Mouse (Mus musculus) neural tube, embryonic 13.5 days (tissue): ENCODE data around the gene Dirc2. TPM values are rescaled to one million over a fixed set of nuclear protein-coding genes. Genes with fewer than 3 reads are reported as not detected.
A peak's percentile ranks its signal among the peaks of the same experiment; 100 is the strongest.

Experiments
- ATAC-seq: fragments of 200-750 bp; cut with Nextera tagmentation; 2 replicates; pipeline ENCODE4 v1.8.0; 2017; ENCODE audit warnings: low read depth, mild to moderate bottlenecking, moderate TSS enrichment, moderate library complexity
- H3K27ac ChIP-seq: fragments of 300-500 bp; sonication (generic); replicated peaks from 2 replicates; pipeline ENCODE4 v1.5.1; 2015; ENCODE audit warnings: moderate library complexity, mild to moderate bottlenecking, inconsistent platforms
- H3K27me3 ChIP-seq: fragments of 300-500 bp; sonication (generic); 2 replicates; pipeline ENCODE4 v1.6.1; 2015; ENCODE audit warnings: mild to moderate bottlenecking, inconsistent platforms
- H3K36me3 ChIP-seq: fragments of 300-500 bp; sonication (generic); 2 replicates; pipeline ENCODE4 v1.6.1; 2015; ENCODE audit warnings: mild to moderate bottlenecking, inconsistent platforms
- H3K4me1 ChIP-seq: fragments of 300-500 bp; sonication (generic); replicated peaks from 2 replicates; pipeline ENCODE4 v1.6.1; 2015; ENCODE audit warnings: inconsistent platforms
- H3K4me2 ChIP-seq: fragments of 300-500 bp; sonication (generic); 2 replicates; pipeline ENCODE4 v1.6.1; 2015; ENCODE audit warnings: inconsistent platforms, mild to moderate bottlenecking, moderate library complexity
- H3K4me3 ChIP-seq: fragments of 300-500 bp; sonication (generic); 2 replicates; pipeline ENCODE4 v1.5.1; 2015; ENCODE audit warnings: mild to moderate bottlenecking, inconsistent platforms
- H3K9ac ChIP-seq: fragments of 300-500 bp; sonication (generic); 2 replicates; pipeline ENCODE4 v1.6.1; 2015; ENCODE audit warnings: moderate library complexity, mild to moderate bottlenecking, inconsistent platforms
- H3K9me3 ChIP-seq: fragments of 300-500 bp; sonication (generic); 2 replicates; pipeline ENCODE4 v1.6.1; 2016; ENCODE audit warnings: inconsistent platforms
- WGBS: fragments of 180-500 bp; shearing (Covaris S2); methylation state at CpG from one replicate; pipeline ENCODE4 v1.1.7; 2015; 5-methylcytosine and 5-hydroxymethylcytosine counted together
- polyA plus RNA-seq: library from polyadenylated mRNA; unstranded; fragments of >200 nt; fragmentation: Nextera tagmentation; extraction: Ambion mirVana; gene quantifications from 2 replicates; pipeline ENCODE4 v1.2.1, GENCODE M21; 2015

Gene Dirc2
- polyA plus RNA-seq, 1 experiment from 2014 or later = 33.7 TPM

DNA sequence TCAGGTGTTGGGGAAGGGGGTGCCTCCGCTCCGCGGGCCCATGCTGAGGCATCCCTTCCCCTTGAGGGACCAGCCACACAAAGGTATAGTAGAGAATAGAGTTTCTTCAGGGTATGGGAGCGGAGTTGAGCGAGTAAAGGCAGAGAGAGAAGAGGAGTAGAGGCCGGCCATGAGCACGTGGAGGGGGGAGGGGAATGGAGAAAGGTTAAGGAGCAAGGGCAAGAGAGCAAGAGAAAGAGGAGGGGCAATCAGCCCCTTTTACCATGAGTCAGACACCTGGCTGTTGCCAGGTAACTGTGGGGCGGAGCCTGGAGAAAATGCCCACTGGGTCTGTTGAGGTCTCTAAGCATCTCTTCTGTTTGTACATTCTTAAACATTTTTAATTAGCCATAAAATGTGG lies 2.0 kb upstream of the Dirc2 start:
- 19% methylated on average over 8 of the region's 8 CpGs for WGBS
- Histone ChIP-seq H3K4me3 (peak overlapping the region; percentile 65), H3K4me2 (peak overlapping the region; percentile 91), H3K27ac (no peak overlapping the region), H3K27me3 (no peaks in the 10 kb centered on the region), H3K4me1 (peaks cover 53% of the 10 kb centered on the region), H3K9me3 (no peaks in the 10 kb centered on the region), H3K36me3 (no peaks in the 10 kb centered on the region), H3K9ac (peak overlapping the region; percentile 77)
- ATAC-seq = no peak

DNA sequence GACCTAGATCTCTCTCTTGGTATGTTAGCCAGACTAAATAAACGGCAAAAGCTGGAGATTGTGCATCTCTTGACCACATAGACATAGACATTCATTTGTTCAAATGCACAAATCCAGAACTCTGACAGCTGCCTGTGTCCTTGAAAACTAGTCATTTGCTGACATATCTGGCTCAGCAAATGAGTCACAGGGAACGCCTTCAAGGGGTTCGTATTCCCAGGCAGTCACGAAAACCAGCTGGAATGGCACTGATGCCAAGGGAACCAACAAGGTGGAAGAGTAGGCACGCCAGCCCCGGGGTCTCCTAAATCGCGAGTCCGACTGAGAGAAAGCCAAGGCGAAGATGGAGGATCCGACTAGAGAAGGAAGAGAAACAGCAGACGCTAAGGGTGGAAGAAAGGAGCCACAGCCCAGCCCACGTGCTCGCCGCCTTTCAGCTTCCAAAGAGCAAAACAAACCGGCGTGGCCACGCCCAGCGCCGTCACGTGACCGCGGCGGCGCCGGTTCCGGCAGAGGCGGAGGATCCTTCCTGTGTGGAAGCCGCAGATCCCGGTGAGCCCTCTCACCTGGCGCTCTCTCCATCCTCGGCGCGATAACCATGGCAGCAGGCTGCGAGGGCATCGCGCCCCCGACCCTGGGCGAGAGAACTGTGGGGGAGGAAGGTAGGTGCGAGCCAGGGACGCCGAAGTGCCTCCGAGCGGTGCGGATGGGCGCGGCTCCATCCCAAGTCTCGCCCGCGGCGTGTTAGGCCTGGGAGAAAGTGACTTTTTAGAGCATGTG lies 912 bp upstream of the Dirc2 start, which contains the start of gene Hspbap1:
Gene Hspbap1, plus strand, starts transcription at position 498 of the 780 bp plus-strand sequence.
- peak within 1 kb of the TSS; percentile 91 for H3K4me2 ChIP-seq
- ATAC-seq = peak; percentile 79
- H3K4me1 ChIP-seq = peaks cover 53% of the 10 kb centered on the region
- WGBS = under 1% methylated on average over 51 of the region's 51 CpGs
- H3K9ac ChIP-seq = peak within 1 kb of the TSS; percentile 95
- no peaks in the 10 kb centered on the region for H3K36me3 ChIP-seq
- H3K4me3 ChIP-seq = peak within 1 kb of the TSS; percentile 65
- H3K27me3 ChIP-seq = no peaks in the 10 kb centered on the region
- no peaks in the 10 kb centered on the region for H3K9me3 ChIP-seq
- peak within 1 kb of the TSS; percentile 86 for H3K27ac ChIP-seq

DNA sequence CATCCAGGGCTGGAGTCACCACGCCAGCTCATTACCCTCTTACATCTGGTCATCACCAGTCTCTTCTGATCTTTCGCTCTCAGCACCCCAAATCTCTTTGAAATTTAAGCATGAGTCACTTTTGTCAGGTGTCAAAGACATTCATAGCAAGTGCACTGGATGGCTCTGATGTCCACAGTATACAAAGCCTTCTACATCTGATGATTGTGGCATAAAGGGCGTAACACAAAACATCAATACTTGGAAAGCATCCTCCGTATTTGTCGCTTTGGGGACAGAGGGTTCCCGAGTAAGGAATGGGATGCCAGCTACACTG lies 729 bp downstream of the Dirc2 start:
- peak overlapping the region; percentile 65 for H3K4me3 ChIP-seq
- H3K36me3 ChIP-seq = no peaks in the 10 kb centered on the region
- peak overlapping the region; percentile 95 for H3K9ac ChIP-seq
- peak overlapping the region; percentile 86 for H3K27ac ChIP-seq
- no peaks in the 10 kb centered on the region for H3K27me3 ChIP-seq
- peak overlapping the region; percentile 91 for H3K4me2 ChIP-seq
- peaks cover 53% of the 10 kb centered on the region for H3K4me1 ChIP-seq
- 21% methylated on average over 6 of the region's 6 CpGs for WGBS
- ATAC-seq = no peak
- no peaks in the 10 kb centered on the region for H3K9me3 ChIP-seq

DNA sequence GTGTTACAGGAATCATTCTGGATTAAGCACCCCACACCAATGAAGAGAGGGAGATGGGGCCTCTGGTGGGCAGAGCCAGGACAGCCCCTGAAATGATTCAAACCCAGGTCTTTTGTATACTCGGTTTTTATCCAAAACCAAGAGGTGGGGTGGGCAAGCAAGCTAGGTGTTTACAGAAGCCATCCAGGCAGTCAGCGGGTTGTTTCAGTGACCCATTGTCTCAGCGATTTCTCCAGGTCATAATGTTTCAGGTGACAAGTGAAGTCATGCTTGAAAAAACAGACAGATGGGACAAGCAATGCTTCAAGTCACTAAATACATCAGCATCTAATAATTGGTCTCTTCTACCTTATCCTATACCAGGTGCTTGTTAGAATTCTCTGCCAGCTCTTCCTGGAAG lies 2.8 kb downstream of the Dirc2 start:
- H3K4me1 ChIP-seq = peaks cover 39% of the 10 kb centered on the region
- no peaks in the 10 kb centered on the region for H3K9me3 ChIP-seq
- H3K4me3 ChIP-seq = no peak overlapping the region
- WGBS = 88% methylated on average over 3 of the region's 3 CpGs
- no peak for ATAC-seq
- no peaks in the 10 kb centered on the region for H3K36me3 ChIP-seq
- H3K9ac ChIP-seq = no peak overlapping the region
- no peaks in the 10 kb centered on the region for H3K27me3 ChIP-seq
- H3K27ac ChIP-seq = no peak overlapping the region
- H3K4me2 ChIP-seq = no peak overlapping the region

DNA sequence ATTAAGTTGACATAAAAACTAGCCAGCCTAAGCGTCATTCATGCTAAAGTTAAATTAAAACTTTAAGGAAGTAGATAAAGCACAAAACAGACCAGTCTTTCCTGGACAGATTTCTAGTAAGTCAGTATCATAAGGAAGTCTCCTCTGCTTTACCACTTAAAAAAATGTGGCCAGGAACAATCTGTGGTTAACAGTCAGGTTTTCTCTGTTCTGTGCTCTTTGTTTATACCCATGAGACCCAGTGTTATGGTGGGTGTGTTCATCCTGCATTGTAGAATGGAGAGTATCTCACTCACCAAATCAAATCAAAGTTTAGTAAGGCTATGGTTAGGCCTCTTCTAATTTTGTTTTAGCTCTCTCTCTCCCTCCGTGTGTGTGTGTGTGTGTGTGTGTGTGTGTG lies 3.7 kb downstream of the Dirc2 start:
- H3K27me3 ChIP-seq = no peaks in the 10 kb centered on the region
- no peak overlapping the region for H3K4me2 ChIP-seq
- WGBS = 86% methylated on average over 2 of the region's 2 CpGs
- no peaks in the 10 kb centered on the region for H3K9me3 ChIP-seq
- no peak overlapping the region for H3K27ac ChIP-seq
- no peak for ATAC-seq
- peaks cover 30% of the 10 kb centered on the region for H3K4me1 ChIP-seq
- H3K36me3 ChIP-seq = no peaks in the 10 kb centered on the region
- H3K4me3 ChIP-seq = no peak overlapping the region
- H3K9ac ChIP-seq = no peak overlapping the region

DNA sequence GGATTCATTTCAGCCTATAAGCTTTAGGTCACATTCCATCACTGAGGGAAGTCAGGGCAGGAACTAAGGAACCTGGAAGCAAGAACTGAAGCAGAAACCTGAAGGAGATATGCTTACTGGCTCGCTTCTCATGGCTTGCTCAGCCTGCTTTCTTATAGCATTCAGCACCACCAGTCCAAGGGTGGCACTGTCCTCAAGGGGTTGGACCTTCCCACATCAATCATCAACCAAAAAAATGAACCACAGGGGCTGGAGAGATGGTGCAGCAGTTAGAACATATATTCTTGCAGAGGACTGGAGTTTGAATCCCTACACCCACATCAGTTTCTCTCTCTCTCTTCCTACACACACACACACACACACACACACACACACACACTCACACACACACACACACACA lies 4.2 kb downstream of the Dirc2 start:
- H3K4me3 ChIP-seq = no peak overlapping the region
- 81% methylated on average over 1 of the region's 1 CpGs for WGBS
- ATAC-seq = no peak
- H3K9ac ChIP-seq = no peak overlapping the region
- H3K27me3 ChIP-seq = no peaks in the 10 kb centered on the region
- H3K4me2 ChIP-seq = no peak overlapping the region
- H3K9me3 ChIP-seq = no peaks in the 10 kb centered on the region
- H3K4me1 ChIP-seq = peaks cover 30% of the 10 kb centered on the region
- H3K36me3 ChIP-seq = no peaks in the 10 kb centered on the region
- H3K27ac ChIP-seq = no peak overlapping the region

DNA sequence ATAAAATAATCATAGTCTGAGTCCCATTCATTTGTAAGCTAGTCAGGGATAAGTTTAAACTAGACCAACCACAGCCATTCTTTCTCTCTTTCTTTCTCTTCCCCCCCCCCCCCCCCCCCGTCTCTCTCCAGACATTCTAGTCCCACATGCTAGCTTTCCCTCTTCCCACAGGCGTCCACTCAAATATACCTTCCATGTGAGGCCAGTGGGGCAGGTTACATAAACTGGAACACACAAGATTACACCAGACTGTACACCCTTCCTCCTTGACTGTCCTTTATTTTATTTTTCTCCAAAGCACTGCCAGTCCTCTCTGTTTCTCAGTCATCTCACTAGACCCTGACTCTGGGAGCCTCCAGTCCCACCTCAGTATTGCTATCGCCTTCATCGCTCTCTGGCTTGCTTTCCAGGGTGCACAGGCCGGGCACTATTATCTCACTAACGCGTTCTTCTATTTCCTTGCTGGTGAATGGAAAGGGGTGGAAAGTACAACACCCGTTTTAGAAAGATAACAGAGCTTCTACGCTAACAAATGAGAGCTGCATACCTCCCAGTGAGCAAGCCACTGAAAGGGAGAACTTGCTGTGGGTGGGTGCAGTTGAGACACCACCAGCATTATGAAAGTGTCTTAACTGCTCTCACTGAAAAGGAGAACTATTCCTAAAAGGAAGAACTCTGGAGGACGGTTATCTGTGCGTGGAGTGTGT lies 5.4 kb downstream of the Dirc2 start:
- no peak overlapping the region for H3K9ac ChIP-seq
- H3K4me3 ChIP-seq = no peak overlapping the region
- H3K27ac ChIP-seq = no peak overlapping the region
- H3K4me1 ChIP-seq = peaks cover 23% of the 10 kb centered on the region
- H3K36me3 ChIP-seq = no peaks in the 10 kb centered on the region
- no peaks in the 10 kb centered on the region for H3K9me3 ChIP-seq
- no peaks in the 10 kb centered on the region for H3K27me3 ChIP-seq
- no peak for ATAC-seq
- WGBS = 88% methylated on average over 11 of the region's 11 CpGs
- no peak overlapping the region for H3K4me2 ChIP-seq

DNA sequence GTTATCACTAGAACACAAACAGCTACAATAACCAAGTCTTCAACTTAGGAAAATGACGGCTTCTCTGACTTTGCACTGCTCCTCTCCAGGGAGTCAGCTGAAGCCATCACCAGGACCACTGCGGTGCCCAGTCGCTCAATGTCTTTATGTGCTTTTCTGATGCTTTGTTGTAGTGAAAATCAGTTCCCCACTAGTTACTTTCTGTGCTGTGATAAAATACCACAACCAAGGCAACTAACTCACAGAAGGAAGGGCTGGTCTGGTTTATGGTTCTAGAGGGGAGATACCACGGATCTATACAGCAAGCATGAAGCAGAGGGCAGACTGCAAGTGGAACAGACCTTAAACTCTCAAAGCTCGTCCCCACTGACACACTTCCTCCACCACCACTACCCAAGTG lies 9.8 kb downstream of the Dirc2 start:
- WGBS = 89% methylated on average over 5 of the region's 5 CpGs
- H3K4me3 ChIP-seq = no peak overlapping the region
- no peak for ATAC-seq
- no peaks in the 10 kb centered on the region for H3K36me3 ChIP-seq
- peaks cover 16% of the 10 kb centered on the region for H3K4me1 ChIP-seq
- H3K27ac ChIP-seq = no peak overlapping the region
- H3K9me3 ChIP-seq = no peaks in the 10 kb centered on the region
- no peak overlapping the region for H3K4me2 ChIP-seq
- no peaks in the 10 kb centered on the region for H3K27me3 ChIP-seq
- no peak overlapping the region for H3K9ac ChIP-seq

DNA sequence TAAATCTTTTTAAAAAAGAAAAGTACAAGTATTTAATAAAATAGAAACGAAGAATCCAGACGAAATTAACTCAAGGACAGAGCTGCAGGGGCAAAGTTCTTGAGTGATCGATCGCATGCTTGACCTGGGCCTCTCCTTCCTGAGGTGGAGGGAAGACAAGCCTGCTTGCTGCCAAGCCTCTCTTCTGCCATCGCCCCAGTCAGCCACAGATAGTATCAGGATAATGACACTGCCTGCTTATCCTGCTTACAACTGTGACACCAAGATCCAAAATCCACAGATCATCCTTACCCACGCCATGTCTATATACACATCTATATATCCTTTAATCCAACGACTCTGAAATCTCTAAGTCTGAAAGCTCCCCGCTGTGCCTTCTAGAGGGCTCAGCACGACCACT lies 12.5 kb downstream of the Dirc2 start:
- ATAC-seq = no peak
- no peak overlapping the region for H3K4me2 ChIP-seq
- WGBS = 86% methylated on average over 9 of the region's 9 CpGs

DNA sequence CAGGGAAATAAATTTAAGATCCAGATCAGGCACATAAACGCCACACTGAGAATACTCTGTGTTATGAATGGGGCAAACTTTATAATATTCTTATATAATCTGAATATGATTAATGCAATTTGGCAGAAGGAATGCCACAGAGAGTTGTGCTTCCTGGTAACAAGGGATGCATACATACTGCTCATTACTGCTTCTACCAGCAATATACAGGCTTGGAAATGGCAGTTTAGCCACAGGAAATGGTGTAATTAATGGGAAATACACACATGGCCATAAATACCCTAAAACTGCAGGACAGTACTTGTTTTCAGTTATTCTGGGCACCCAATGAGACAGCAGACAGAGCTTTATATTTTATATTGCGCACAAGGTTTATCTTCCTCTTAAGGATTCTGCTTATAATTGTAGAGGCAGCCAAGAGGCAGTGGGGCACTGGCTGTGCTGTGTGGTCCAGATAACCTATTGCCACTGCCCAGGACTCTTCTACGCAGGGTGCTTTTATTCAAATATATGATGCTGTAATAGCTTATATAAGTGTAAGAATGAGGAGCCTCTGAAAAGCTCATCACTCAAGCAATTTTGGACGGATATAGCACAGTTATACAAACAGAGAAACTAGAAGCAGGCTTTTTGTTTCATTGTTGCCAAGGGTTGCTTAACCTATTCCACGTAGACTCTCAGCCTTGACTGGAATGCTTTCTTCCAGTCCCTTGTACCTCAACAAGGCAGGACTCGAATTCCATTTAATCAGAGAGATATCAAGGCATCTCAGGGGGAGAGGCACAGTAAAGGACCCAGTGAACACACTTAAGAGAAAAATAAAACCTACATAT lies 13.4 kb downstream of the Dirc2 start:
- peaks cover 16% of the 10 kb centered on the region for H3K4me1 ChIP-seq
- no peak overlapping the region for H3K4me2 ChIP-seq
- H3K9ac ChIP-seq = no peak overlapping the region
- 72% methylated on average over 6 of the region's 6 CpGs for WGBS
- H3K27ac ChIP-seq = 0 out of 2 replicates have a peak overlapping the region, but pooled peaks have one; percentile 18
- no peaks in the 10 kb centered on the region for H3K9me3 ChIP-seq
- peak; percentile 65; the same call in 1 of the 2 replicates for ATAC-seq
- H3K27me3 ChIP-seq = no peaks in the 10 kb centered on the region
- H3K4me3 ChIP-seq = no peak overlapping the region
- H3K36me3 ChIP-seq = no peaks in the 10 kb centered on the region

More for the DNA sequence above, 12.5 kb downstream of the Dirc2 start:
- H3K9me3 ChIP-seq = no peaks in the 10 kb centered on the region
- no peaks in the 10 kb centered on the region for H3K36me3 ChIP-seq
- peaks cover 16% of the 10 kb centered on the region for H3K4me1 ChIP-seq
- H3K4me3 ChIP-seq = no peak overlapping the region
- H3K27me3 ChIP-seq = no peaks in the 10 kb centered on the region
- H3K9ac ChIP-seq = no peak overlapping the region
- no peak overlapping the region for H3K27ac ChIP-seq

DNA sequence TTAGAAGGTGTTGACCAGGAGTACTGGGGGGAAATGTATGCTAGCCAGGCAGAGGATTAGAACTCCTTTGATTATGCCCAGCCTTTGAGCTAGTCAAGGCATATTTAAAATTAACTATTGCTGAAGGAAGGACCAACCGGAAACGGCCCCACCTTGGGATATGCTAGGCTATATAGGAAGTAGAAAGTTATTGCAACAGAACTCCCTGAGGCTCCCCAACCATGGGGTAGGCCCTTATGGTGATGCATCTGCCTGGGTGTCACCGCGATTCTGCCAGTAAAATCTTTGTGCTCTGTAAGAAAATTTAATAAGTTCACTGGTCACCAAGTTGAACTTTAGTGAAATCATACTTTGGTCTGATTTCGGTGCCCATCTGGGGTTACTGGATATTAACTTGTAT lies 15.2 kb downstream of the Dirc2 start:
- WGBS = 87% methylated on average over 5 of the region's 5 CpGs

DNA sequence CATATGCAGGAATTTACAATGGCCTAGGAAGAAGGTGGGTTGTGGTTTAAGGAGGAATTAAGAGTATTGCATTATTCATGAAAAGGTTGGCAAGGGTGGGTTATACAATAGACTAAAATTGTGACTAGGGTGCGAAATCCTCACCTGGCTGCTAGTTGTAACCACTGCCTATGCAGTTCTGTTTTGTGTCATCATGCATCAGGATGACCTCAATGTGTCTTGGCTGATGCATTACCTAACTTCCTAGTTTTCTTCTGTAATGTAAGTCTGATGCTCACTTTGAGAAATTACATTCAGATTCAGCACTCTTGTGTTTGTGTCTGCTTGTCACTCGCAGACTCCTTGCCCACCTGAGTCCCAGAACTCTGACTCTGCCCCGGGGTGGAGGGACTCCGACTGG lies 17.3 kb downstream of the Dirc2 start:
- no peak overlapping the region for H3K9ac ChIP-seq
- no peak overlapping the region for H3K4me2 ChIP-seq
- no peak for ATAC-seq
- no peak overlapping the region for H3K27ac ChIP-seq
- peaks cover 30% of the 10 kb centered on the region for H3K4me1 ChIP-seq
- H3K4me3 ChIP-seq = no peak overlapping the region
- no peaks in the 10 kb centered on the region for H3K9me3 ChIP-seq
- no peaks in the 10 kb centered on the region for H3K36me3 ChIP-seq
- 87% methylated on average over 4 of the region's 4 CpGs for WGBS
- no peaks in the 10 kb centered on the region for H3K27me3 ChIP-seq

More for the DNA sequence above, 15.2 kb downstream of the Dirc2 start:
- no peak overlapping the region for H3K9ac ChIP-seq
- H3K36me3 ChIP-seq = no peaks in the 10 kb centered on the region
- no peak overlapping the region for H3K4me3 ChIP-seq
- peaks cover 16% of the 10 kb centered on the region for H3K4me1 ChIP-seq
- no peak overlapping the region for H3K4me2 ChIP-seq
- no peak for ATAC-seq
- H3K27ac ChIP-seq = no peak overlapping the region
- no peaks in the 10 kb centered on the region for H3K27me3 ChIP-seq
- H3K9me3 ChIP-seq = no peaks in the 10 kb centered on the region
